Mouse (Mus musculus) lung, postnatal 0 days (tissue): Measurements from ENCODE around the gene Eloa. TPM values are rescaled to one million over a fixed set of nuclear protein-coding genes. Genes with fewer than 3 reads are reported as not detected.
A peak's percentile ranks its signal among the peaks of the same experiment; 100 is the strongest.

Source experiments
- ATAC-seq: fragments of 200-750 bp; cut with Nextera tagmentation; 2 replicates; pipeline ENCODE4 v1.8.0; 2017; ENCODE audit warnings: moderate library complexity
- DNase-seq: peaks from one replicate; pipeline ENCODE4 v3.0.0-alpha.2; 2016; ENCODE audit warnings: low spot score
- H3K27ac ChIP-seq: fragments of 300-500 bp; sonication (generic); 2 replicates; pipeline ENCODE4 v1.5.1; 2014; ENCODE audit warnings: antibody characterized with exemption, mild to moderate bottlenecking, low read length, mixed read lengths
- H3K27me3 ChIP-seq: fragments of 300-500 bp; sonication (generic); replicated peaks from 2 replicates; pipeline ENCODE4 v1.6.1; 2014; ENCODE audit warnings: low read length, mixed read lengths; ENCODE audit not compliant: insufficient read depth
- H3K36me3 ChIP-seq: fragments of 300-500 bp; sonication (generic); 2 replicates; pipeline ENCODE4 v1.6.1; 2014; ENCODE audit warnings: low read length, mixed read lengths; ENCODE audit not compliant: insufficient read depth
- H3K4me1 ChIP-seq: fragments of 300-500 bp; sonication (generic); 2 replicates; pipeline ENCODE4 v1.6.1; 2014; ENCODE audit warnings: antibody characterized with exemption, low read depth, low read length, mixed read lengths; ENCODE audit not compliant: insufficient read depth
- H3K4me2 ChIP-seq: fragments of 300-500 bp; sonication (generic); replicated peaks from 2 replicates; pipeline ENCODE4 v1.6.1; 2014; ENCODE audit warnings: low read depth, mild to moderate bottlenecking, low read length, moderate library complexity, mixed read lengths
- H3K4me3 ChIP-seq: fragments of 300-500 bp; sonication (generic); 2 replicates; pipeline ENCODE4 v1.5.1; 2014; ENCODE audit warnings: low read depth, low read length
- H3K9ac ChIP-seq: fragments of 300-500 bp; sonication (generic); replicated peaks from 2 replicates; pipeline ENCODE4 v1.6.1; 2014; ENCODE audit warnings: low read depth, mild to moderate bottlenecking
- H3K9me3 ChIP-seq: fragments of 300-500 bp; sonication (generic); 2 replicates; pipeline ENCODE4 v1.6.1; 2016; ENCODE audit warnings: low read length, mixed read lengths
- CTCF ChIP-seq: IDR thresholded peaks from 2 replicates; pipeline ENCODE4 v1.5.1; 2016; ENCODE audit warnings: antibody characterized with exemption, mild to moderate bottlenecking
- EP300 ChIP-seq: IDR thresholded peaks from 2 replicates; pipeline ENCODE4 v1.6.1; 2016; ENCODE audit warnings: antibody characterized with exemption, mild to moderate bottlenecking, control low read depth
- WGBS: fragments of 180-500 bp; shearing (Covaris S2); extraction: QIAGEN DNeasy Blood & Tissue Kit; methylation state at CpG from one replicate; pipeline ENCODE4 v1.1.7; 2014; 5-methylcytosine and 5-hydroxymethylcytosine counted together
- polyA plus RNA-seq: library from polyadenylated mRNA; unstranded; fragments of >200 nt; fragmentation: Nextera tagmentation; extraction: Ambion mirVana; gene quantifications from 2 replicates; pipeline ENCODE4 v1.2.1, GENCODE M21; 2015

Gene Eloa
- polyA plus RNA-seq, 1 experiment from 2014 or later, result 25.6 TPM

GRCm38 (mm10) chr4:135963457-135964193 lies 57.9 kb downstream of the Eloa start, which contains the start of gene Gale:
Gene Gale, plus strand, starts transcription at chr4:135963727.
- Histone ChIP-seq H3K27me3 (no peaks in the 10 kb centered on the region), H3K4me1 (no peaks in the 10 kb centered on the region), H3K4me3 (peak within 1 kb of the TSS; percentile 66), H3K9ac (peak within 1 kb of the TSS; percentile 78), H3K36me3 (peaks cover 20% of the 10 kb centered on the region), H3K9me3 (no peaks in the 10 kb centered on the region), H3K27ac (peak within 1 kb of the TSS; percentile 97), H3K4me2 (peak within 1 kb of the TSS; percentile 98)
- DNase-seq, result peak; percentile 98
- peak; percentile 93 for ATAC-seq
- TF ChIP-seq CTCF (no peak), EP300 (peak; percentile 83)
- WGBS, result 0% methylated on average over 56 of the region's 56 CpGs

GRCm38 (mm10) chr4:135962946-135963345 lies 58.6 kb downstream of the Eloa start:
- no peaks in the 10 kb centered on the region for H3K9me3 ChIP-seq
- 5% methylated on average over 15 of the region's 15 CpGs for WGBS
- peak overlapping the region; percentile 66 for H3K4me3 ChIP-seq
- H3K27me3 ChIP-seq, result no peaks in the 10 kb centered on the region
- ATAC-seq (peak; percentile 29), DNase-seq (peak; percentile 66)
- H3K27ac ChIP-seq, result peak overlapping the region; percentile 97
- H3K36me3 ChIP-seq, result peaks cover 19% of the 10 kb centered on the region
- H3K4me1 ChIP-seq, result no peaks in the 10 kb centered on the region
- TF ChIP-seq CTCF (no peak), EP300 (no peak)
- H3K9ac ChIP-seq, result peak overlapping the region; percentile 78
- peak overlapping the region; percentile 98 for H3K4me2 ChIP-seq

- Histone ChIP-seq H3K4me2 (no peak overlapping the region), H3K4me3 (no peak overlapping the region), H3K36me3 (peaks cover 14% of the 10 kb centered on the region; the same call in 1 of the 2 replicates), H3K9ac (no peak overlapping the region), H3K4me1 (no peaks in the 10 kb centered on the region), H3K27ac (peak overlapping the region; percentile 97; the same call in 1 of the 2 replicates), H3K27me3 (no peaks in the 10 kb centered on the region), H3K9me3 (no peaks in the 10 kb centered on the region)
- DNase-seq (no peak), ATAC-seq (no peak)
- TF ChIP-seq EP300, result no peak
- no peak for TF ChIP-seq CTCF
- 90% methylated on average over 7 of the region's 7 CpGs for WGBS
Measured at GRCm38 (mm10) chr4:135962198-135962597, 59.4 kb downstream of the Eloa start.

DNA sequence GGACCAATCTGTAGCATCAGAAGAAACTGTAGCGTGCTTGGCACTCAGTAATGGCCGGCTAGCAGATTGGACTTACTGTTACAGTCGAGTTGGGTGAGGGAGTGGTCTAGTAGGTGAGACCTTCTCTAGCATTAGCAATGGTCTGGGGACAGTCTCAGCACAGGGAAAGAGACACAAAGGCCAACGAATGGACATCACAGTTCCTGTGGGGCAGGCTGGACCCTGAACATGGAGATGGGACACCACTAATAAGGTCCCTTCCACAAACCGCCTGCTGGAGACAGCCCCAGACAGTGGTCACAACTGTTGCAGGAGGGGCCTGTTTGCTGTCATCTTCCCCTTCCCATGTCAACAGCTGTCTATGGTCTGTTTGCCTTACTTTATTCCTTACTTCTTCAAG lies 59.9 kb downstream of the Eloa start:
- Histone ChIP-seq H3K36me3 (peaks cover 14% of the 10 kb centered on the region), H3K4me1 (no peaks in the 10 kb centered on the region), H3K27me3 (no peaks in the 10 kb centered on the region), H3K4me3 (no peak overlapping the region), H3K4me2 (no peak overlapping the region), H3K9me3 (no peaks in the 10 kb centered on the region), H3K9ac (no peak overlapping the region), H3K27ac (no peak overlapping the region)
- 87% methylated on average over 5 of the region's 5 CpGs for WGBS
- no peak for ATAC-seq
- DNase-seq, result no peak
- no peak for TF ChIP-seq EP300
- TF ChIP-seq CTCF, result no peak

DNA sequence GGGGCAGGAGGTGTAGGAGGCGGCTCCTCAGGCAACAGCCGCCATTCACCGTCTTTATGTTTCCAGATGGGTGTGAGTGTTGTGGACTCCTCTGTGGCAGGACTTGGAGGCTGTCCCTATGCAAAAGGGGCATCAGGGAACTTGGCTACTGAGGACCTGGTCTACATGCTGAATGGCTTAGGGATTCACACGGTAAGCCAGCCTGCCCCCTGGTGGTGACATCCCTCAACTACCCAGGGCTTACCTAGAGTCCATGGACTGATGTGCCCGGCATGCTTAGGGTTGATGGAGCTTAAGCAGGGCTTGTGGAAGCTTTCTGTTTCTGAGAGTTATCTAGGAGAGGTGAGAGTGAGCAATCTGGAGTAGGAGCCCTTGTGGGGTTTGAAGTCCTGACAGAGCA lies 60.8 kb downstream of the Eloa start:
- TF ChIP-seq EP300, result no peak
- peak; percentile 93 for TF ChIP-seq CTCF
- DNase-seq (peak; percentile 73), ATAC-seq (no peak)
- H3K4me3 ChIP-seq, result no peak overlapping the region
- H3K4me1 ChIP-seq, result no peaks in the 10 kb centered on the region
- H3K27ac ChIP-seq, result no peak overlapping the region
- no peak overlapping the region for H3K9ac ChIP-seq
- H3K9me3 ChIP-seq, result no peaks in the 10 kb centered on the region
- no peaks in the 10 kb centered on the region for H3K27me3 ChIP-seq
- H3K4me2 ChIP-seq, result no peak overlapping the region
- H3K36me3 ChIP-seq, result peaks cover 21% of the 10 kb centered on the region
- WGBS, result 29% methylated on average over 5 of the region's 5 CpGs

DNA sequence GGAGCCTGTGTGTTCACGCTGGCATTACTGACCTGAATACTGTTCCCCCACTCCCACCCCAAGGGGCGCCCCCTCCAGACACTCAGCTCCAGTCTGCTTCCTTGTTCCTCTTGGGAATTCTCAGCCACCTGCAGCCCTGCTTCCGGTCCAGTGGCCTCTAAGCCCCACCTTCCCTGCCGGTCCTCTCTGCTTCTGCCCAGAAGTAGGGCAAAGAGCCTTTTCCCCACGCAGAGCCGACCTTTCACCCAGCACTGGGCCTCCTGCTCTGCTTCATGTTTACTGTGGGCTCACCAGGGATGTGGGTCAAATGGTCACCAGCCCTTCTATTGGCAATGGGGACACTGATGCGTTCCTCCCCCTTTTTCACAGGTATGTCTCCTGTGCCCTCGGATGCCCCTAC lies 63.2 kb downstream of the Eloa start:
- Histone ChIP-seq H3K4me2 (no peak overlapping the region), H3K4me3 (no peak overlapping the region), H3K27ac (no peak overlapping the region), H3K27me3 (no peaks in the 10 kb centered on the region), H3K36me3 (peaks cover 28% of the 10 kb centered on the region), H3K9me3 (no peaks in the 10 kb centered on the region), H3K4me1 (no peaks in the 10 kb centered on the region), H3K9ac (no peak overlapping the region)
- no peak for DNase-seq
- TF ChIP-seq EP300 (no peak), CTCF (no peak)
- WGBS, result 48% methylated on average over 8 of the region's 8 CpGs
- no peak for ATAC-seq
